Mouse (Mus musculus) hindbrain, embryonic 15.5 days (tissue): ENCODE data around the gene Exph5. TPM values are rescaled to one million over a fixed set of nuclear protein-coding genes. Genes with fewer than 3 reads are reported as not detected.

Source experiments
- ATAC-seq: fragments of 200-750 bp; cut with Nextera tagmentation; 2 replicates; pipeline ENCODE4 v1.8.0; 2017; ENCODE audit warnings: low read depth, moderate number of reproducible peaks, moderate TSS enrichment; ENCODE audit not compliant: low FRiP score
- H3K27ac ChIP-seq: fragments of 300-500 bp; sonication (generic); replicated peaks from 2 replicates; pipeline ENCODE4 v1.5.1; 2015; ENCODE audit warnings: mild to moderate bottlenecking, inconsistent platforms
- H3K27me3 ChIP-seq: fragments of 300-500 bp; sonication (generic); 2 replicates; pipeline ENCODE4 v1.6.1; 2015; ENCODE audit warnings: control low read depth, inconsistent platforms
- H3K36me3 ChIP-seq: fragments of 300-500 bp; sonication (generic); 2 replicates; pipeline ENCODE4 v1.6.1; 2015; ENCODE audit warnings: control low read depth, inconsistent platforms
- H3K4me1 ChIP-seq: fragments of 300-500 bp; sonication (generic); replicated peaks from 2 replicates; pipeline ENCODE4 v1.6.1; 2015; ENCODE audit warnings: control low read depth, inconsistent platforms
- H3K4me2 ChIP-seq: fragments of 300-500 bp; sonication (generic); 2 replicates; pipeline ENCODE4 v1.6.1; 2015; ENCODE audit warnings: moderate library complexity, mild to moderate bottlenecking, inconsistent platforms
- H3K4me3 ChIP-seq: fragments of 300-500 bp; sonication (generic); 2 replicates; pipeline ENCODE4 v1.5.1; 2015; ENCODE audit warnings: mild to moderate bottlenecking, inconsistent platforms
- H3K9ac ChIP-seq: fragments of 300-500 bp; sonication (generic); 2 replicates; pipeline ENCODE4 v1.6.1; 2015; ENCODE audit warnings: inconsistent platforms
- H3K9me3 ChIP-seq: fragments of 300-500 bp; sonication (generic); 2 replicates; pipeline ENCODE4 v1.6.1; 2016; ENCODE audit warnings: control low read depth, inconsistent platforms
- WGBS: fragments of 180-500 bp; shearing (Covaris S2); methylation state at CpG from one replicate; pipeline ENCODE4 v1.1.7; 2015; 5-methylcytosine and 5-hydroxymethylcytosine counted together
- polyA plus RNA-seq: library from polyadenylated mRNA; unstranded; fragments of >200 nt; fragmentation: Nextera tagmentation; extraction: Ambion mirVana; gene quantifications from 2 replicates; pipeline ENCODE4 v1.2.1, GENCODE M21; 2015

Exph5 gene
- polyA plus RNA-seq, 1 experiment from 2014 or later, result 0.34 TPM

- H3K36me3 ChIP-seq, result no peaks in the 10 kb centered on the region
- ATAC-seq, result no peak
- no peak overlapping the region for H3K9ac ChIP-seq
- no peak overlapping the region for H3K27ac ChIP-seq
- H3K4me1 ChIP-seq, result peaks cover 32% of the 10 kb centered on the region
- 88% methylated on average over 8 of the region's 8 CpGs for WGBS
- no peaks in the 10 kb centered on the region for H3K9me3 ChIP-seq
- H3K27me3 ChIP-seq, result no peaks in the 10 kb centered on the region
- no peak overlapping the region for H3K4me2 ChIP-seq
- H3K4me3 ChIP-seq, result no peak overlapping the region
Measured at GRCm38 (mm10) chr9:53401146-53401545, 99.7 kb downstream of the Exph5 start.

- no peak within 1 kb of the TSS for H3K9ac ChIP-seq
- no peaks in the 10 kb centered on the region for H3K36me3 ChIP-seq
- H3K4me2 ChIP-seq, result peak within 1 kb of the TSS; percentile 39
- peak; percentile 7; the same call in 1 of the 2 replicates for ATAC-seq
- H3K27me3 ChIP-seq, result no peaks in the 10 kb centered on the region
- no peaks in the 10 kb centered on the region for H3K9me3 ChIP-seq
- H3K27ac ChIP-seq, result peak within 1 kb of the TSS; percentile 56; the same call in 1 of the 2 replicates
- H3K4me1 ChIP-seq, result peaks cover 32% of the 10 kb centered on the region
- WGBS, result 19% methylated on average over 11 of the region's 11 CpGs
- no peak within 1 kb of the TSS for H3K4me3 ChIP-seq
Measured at GRCm38 (mm10) chr9:53402291-53402711, 100.8 kb downstream of the Exph5 start, which contains the start of gene 4930550C14Rik. Gene 4930550C14Rik, plus strand, starts transcription at chr9:53402325.

- peak; percentile 13; the same call in 1 of the 2 replicates for ATAC-seq
Measured at GRCm38 (mm10) chr9:53402991-53403390, 101.5 kb downstream of the Exph5 start.

GRCm38 (mm10) chr9:53404050-53404752 lies 102.7 kb downstream of the Exph5 start:
- no peak for ATAC-seq
- no peaks in the 10 kb centered on the region for H3K27me3 ChIP-seq
- no peak overlapping the region for H3K9ac ChIP-seq
- no peaks in the 10 kb centered on the region for H3K9me3 ChIP-seq
- no peak overlapping the region for H3K4me2 ChIP-seq
- H3K4me3 ChIP-seq, result no peak overlapping the region
- H3K4me1 ChIP-seq, result peaks cover 32% of the 10 kb centered on the region
- H3K27ac ChIP-seq, result peak overlapping the region; percentile 93
- 77% methylated on average over 6 of the region's 6 CpGs for WGBS
- H3K36me3 ChIP-seq, result no peaks in the 10 kb centered on the region

More at GRCm38 (mm10) chr9:53402991-53403390, 101.5 kb downstream of the Exph5 start:
- Histone ChIP-seq H3K36me3 (no peaks in the 10 kb centered on the region), H3K4me1 (peaks cover 32% of the 10 kb centered on the region), H3K4me2 (peak overlapping the region; percentile 39), H3K9ac (no peak overlapping the region), H3K27me3 (no peaks in the 10 kb centered on the region), H3K4me3 (no peak overlapping the region), H3K9me3 (no peaks in the 10 kb centered on the region), H3K27ac (peak overlapping the region; percentile 56; the same call in 1 of the 2 replicates)
- WGBS, result 45% methylated on average over 8 of the region's 8 CpGs

GRCm38 (mm10) chr9:53404753-53405722 lies 103.6 kb downstream of the Exph5 start:
- 20% methylated on average over 21 of the region's 21 CpGs for WGBS
- H3K27me3 ChIP-seq, result no peaks in the 10 kb centered on the region
- peak overlapping the region; percentile 93 for H3K27ac ChIP-seq
- ATAC-seq, result peak; percentile 94
- H3K4me1 ChIP-seq, result peaks cover 32% of the 10 kb centered on the region
- no peaks in the 10 kb centered on the region for H3K9me3 ChIP-seq
- peak overlapping the region; percentile 59 for H3K9ac ChIP-seq
- no peaks in the 10 kb centered on the region for H3K36me3 ChIP-seq
- peak overlapping the region; percentile 39 for H3K4me3 ChIP-seq
- H3K4me2 ChIP-seq, result peak overlapping the region; percentile 65

GRCm38 (mm10) chr9:53408548-53408947 lies 107.1 kb downstream of the Exph5 start:
- H3K27me3 ChIP-seq, result no peaks in the 10 kb centered on the region
- H3K4me2 ChIP-seq, result no peak overlapping the region
- no peaks in the 10 kb centered on the region for H3K9me3 ChIP-seq
- no peaks in the 10 kb centered on the region for H3K36me3 ChIP-seq
- H3K4me3 ChIP-seq, result no peak overlapping the region
- H3K27ac ChIP-seq, result no peak overlapping the region
- peaks cover 19% of the 10 kb centered on the region for H3K4me1 ChIP-seq
- 90% methylated on average over 4 of the region's 4 CpGs for WGBS
- no peak overlapping the region for H3K9ac ChIP-seq
- no peak for ATAC-seq

- ATAC-seq, result no peak
- Histone ChIP-seq H3K9ac (no peak overlapping the region), H3K27me3 (no peaks in the 10 kb centered on the region), H3K27ac (no peak overlapping the region), H3K36me3 (no peaks in the 10 kb centered on the region), H3K4me3 (no peak overlapping the region), H3K9me3 (no peaks in the 10 kb centered on the region), H3K4me1 (peaks cover 19% of the 10 kb centered on the region), H3K4me2 (no peak overlapping the region)
- WGBS, result 87% methylated on average over 2 of the region's 2 CpGs
Measured at GRCm38 (mm10) chr9:53408953-53409361, 107.5 kb downstream of the Exph5 start.

- H3K4me1 ChIP-seq, result peaks cover 17% of the 10 kb centered on the region
- no peak overlapping the region for H3K4me3 ChIP-seq
- no peak overlapping the region for H3K9ac ChIP-seq
- H3K36me3 ChIP-seq, result no peaks in the 10 kb centered on the region
- H3K4me2 ChIP-seq, result no peak overlapping the region
- H3K9me3 ChIP-seq, result no peaks in the 10 kb centered on the region
- H3K27me3 ChIP-seq, result no peaks in the 10 kb centered on the region
- ATAC-seq, result no peak
- 93% methylated on average over 3 of the region's 3 CpGs for WGBS
- no peak overlapping the region for H3K27ac ChIP-seq
Measured at GRCm38 (mm10) chr9:53409427-53409826, 108.0 kb downstream of the Exph5 start.

GRCm38 (mm10) chr9:53422133-53422896 lies 120.8 kb downstream of the Exph5 start:
- Histone ChIP-seq H3K4me2 (no peak overlapping the region), H3K4me1 (no peaks in the 10 kb centered on the region), H3K36me3 (no peaks in the 10 kb centered on the region), H3K9me3 (no peaks in the 10 kb centered on the region), H3K4me3 (no peak overlapping the region), H3K9ac (no peak overlapping the region), H3K27me3 (no peaks in the 10 kb centered on the region), H3K27ac (no peak overlapping the region)
- 79% methylated on average over 9 of the region's 9 CpGs for WGBS
- ATAC-seq, result no peak

GRCm38 (mm10) chr9:53426726-53427125 lies 125.3 kb downstream of the Exph5 start:
- Histone ChIP-seq H3K4me1 (no peaks in the 10 kb centered on the region), H3K27me3 (no peaks in the 10 kb centered on the region), H3K4me2 (no peak overlapping the region), H3K4me3 (no peak overlapping the region), H3K36me3 (no peaks in the 10 kb centered on the region), H3K27ac (no peak overlapping the region), H3K9me3 (no peaks in the 10 kb centered on the region), H3K9ac (no peak overlapping the region)
- WGBS, result 89% methylated on average over 3 of the region's 3 CpGs
- no peak for ATAC-seq
